Mouse (Mus musculus): ENCODE measurements at regions not wholly inside any gene's neighbourhood (a gene's known extent, or its start where the extent isn't known, plus 50 kb on each side); places are given as distances from the start of the nearest gene placed in this dataset.

GRCm38 (mm10) chr3:49527642-49528041, 229.5 kb downstream of the Pcdh18 start:
- H3K4me3 ChIP-seq (replicated peaks; ENCODE audit: extremely low read depth, low read depth, low read length): no peak overlapping the region
- TF ChIP-seq POLR2A (IDR thresholded peaks at IDR 0.05; ENCODE audit: borderline replicate concordance, extremely low read depth, low read depth, low read length) (no peak), CTCF (IDR thresholded peaks at IDR 0.05; ENCODE audit: insufficient read depth, low read length) (no peak)
- H3K4me1 ChIP-seq (ENCODE audit: control insufficient read depth, insufficient read depth, low read length): no peaks in the 10 kb centered on the region
- DNase-seq: no peak

- 60% methylated on average over 2 of the region's 2 CpGs for WGBS
- H3K4me3 ChIP-seq (replicated peaks; ENCODE audit: extremely low read depth, low read depth, low read length): no peak overlapping the region
- DNase-seq: no peak
- TF ChIP-seq CTCF (IDR thresholded peaks at IDR 0.05; ENCODE audit: insufficient read depth, low read length): no peak
- no peak for TF ChIP-seq POLR2A (IDR thresholded peaks at IDR 0.05; ENCODE audit: borderline replicate concordance, extremely low read depth, low read depth, low read length)
- H3K4me1 ChIP-seq (ENCODE audit: control insufficient read depth, insufficient read depth, low read length): no peaks in the 10 kb centered on the region
Measured at GRCm38 (mm10) chr3:49520088-49520487, 237.0 kb downstream of the Pcdh18 start.

DNA sequence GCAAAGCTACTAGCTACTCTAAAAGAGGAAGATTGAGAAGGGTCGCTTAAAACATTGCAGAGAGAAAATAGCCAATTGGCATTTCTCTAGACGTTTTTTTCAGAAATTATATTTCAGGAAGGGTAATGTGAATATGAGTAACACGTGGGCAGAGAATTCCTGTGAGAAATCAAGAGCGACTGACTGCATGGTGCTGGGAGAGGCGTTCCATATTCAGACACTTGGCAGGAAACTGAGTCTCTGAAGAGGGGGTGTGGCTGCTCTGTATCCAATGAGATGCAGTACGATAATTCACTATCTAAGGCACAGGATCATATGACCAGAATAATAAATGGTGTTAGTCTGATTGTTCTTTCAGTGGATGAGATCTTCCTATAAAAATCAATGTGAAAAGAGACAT, 252.5 kb downstream of the Pcdh18 start:
- no peak for DNase-seq
- no peak for TF ChIP-seq CTCF (IDR thresholded peaks at IDR 0.05; ENCODE audit: insufficient read depth, low read length)
- H3K4me3 ChIP-seq (replicated peaks; ENCODE audit: extremely low read depth, low read depth, low read length): no peak overlapping the region
- WGBS: 55% methylated on average over 6 of the region's 6 CpGs
- no peaks in the 10 kb centered on the region for H3K4me1 ChIP-seq (ENCODE audit: control insufficient read depth, insufficient read depth, low read length)

GRCm38 (mm10) chr3:49502351-49502750, 254.8 kb downstream of the Pcdh18 start:
- H3K4me3 ChIP-seq (replicated peaks; ENCODE audit: extremely low read depth, low read depth, low read length): no peak overlapping the region
- no peak for DNase-seq
- 48% methylated on average over 4 of the region's 4 CpGs for WGBS
- TF ChIP-seq POLR2A (IDR thresholded peaks at IDR 0.05; ENCODE audit: borderline replicate concordance, extremely low read depth, low read depth, low read length) (no peak), CTCF (IDR thresholded peaks at IDR 0.05; ENCODE audit: insufficient read depth, low read length) (no peak)
- H3K4me1 ChIP-seq (ENCODE audit: control insufficient read depth, insufficient read depth, low read length): no peaks in the 10 kb centered on the region

DNA sequence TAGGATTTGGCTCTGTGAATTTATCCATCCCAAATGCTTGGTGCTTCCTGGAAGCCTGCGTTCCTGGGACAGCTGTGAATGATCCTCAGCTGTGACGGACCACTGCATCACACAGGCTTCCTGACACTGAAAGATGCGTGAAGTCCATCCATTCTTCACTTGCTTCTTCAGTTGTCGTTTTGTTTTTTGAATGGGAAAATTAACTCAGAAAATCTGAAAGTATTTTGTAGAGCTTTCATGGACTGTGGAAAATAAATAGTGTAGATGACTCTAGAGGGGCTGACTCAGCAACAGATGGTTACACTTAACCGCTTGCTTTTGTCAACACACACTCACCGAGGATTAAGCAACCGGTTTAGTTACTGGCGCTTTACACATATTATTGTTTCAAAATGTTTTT, 272.0 kb downstream of the Pcdh18 start:
- 57% methylated on average over 8 of the region's 8 CpGs for WGBS
- Histone ChIP-seq H3K4me1 (ENCODE audit: control insufficient read depth, insufficient read depth, low read length) (no peaks in the 10 kb centered on the region), H3K4me3 (replicated peaks; ENCODE audit: extremely low read depth, low read depth, low read length) (no peak overlapping the region)
- DNase-seq: peak; percentile 9
- TF ChIP-seq CTCF (IDR thresholded peaks at IDR 0.05; ENCODE audit: insufficient read depth, low read length): no peak

All from lung, adult 2 months (tissue).